Mouse (Mus musculus): ENCODE data around the gene Cyp2j8. TPM values are rescaled to one million over a fixed set of nuclear protein-coding genes. Genes with fewer than 3 reads are reported as not detected.
"Not testable (repeated sequence)": the region's sequence is repeated elsewhere in the genome, so short reads cannot be mapped to it uniquely, and the experiment has no call there.

Gene Cyp2j8
- polyA plus RNA-seq, 2 experiments: not detected

GRCm38 (mm10) chr4:96522256-96522655 lies 15.1 kb upstream of the Cyp2j8 start:
- Histone ChIP-seq H3K4me3 (ENCODE audit: insufficient read depth in 1 of 2, low read depth in 2 of 2, low read length in 2 of 2) (no peak overlapping the region), H3K9me3 (ENCODE audit: control insufficient read depth, low read length) (no peaks in the 10 kb centered on the region), H3K27me3 (ENCODE audit: control insufficient read depth, insufficient read depth, low read length) (no peaks in the 10 kb centered on the region), H3K4me2 (ENCODE audit: low read depth) (no peak overlapping the region), H3K4me1 (replicated peaks; ENCODE audit: control insufficient read depth in 2 of 2, insufficient read depth in 2 of 2, low read length in 1 of 2) (no peaks in the 10 kb centered on the region), H3K27ac (no peak overlapping the region), H3K36me3 (replicated peaks; ENCODE audit: control insufficient read depth, insufficient read depth, low read depth) (no peaks in the 10 kb centered on the region), H3K9ac (replicated peaks) (no peak overlapping the region)
- WGBS (ENCODE audit: insufficient replicate concordance): 56% methylated on average over 2 of the region's 2 CpGs
- ATAC-seq (ENCODE audit: insufficient read depth): no peak
- DNase-seq (ENCODE audit: low read depth in 3 of 3, low spot score in 3 of 3): no peak
- TF ChIP-seq EP300 (IDR thresholded peaks at IDR 0.05; ENCODE audit: low read depth): no peak
- TF ChIP-seq CTCF (IDR thresholded peaks at IDR 0.05; ENCODE audit: low read depth): no peak

- Histone ChIP-seq H3K9ac (replicated peaks) (no peak overlapping the region), H3K27me3 (ENCODE audit: control insufficient read depth, insufficient read depth, low read length) (no peaks in the 10 kb centered on the region), H3K27ac (no peak overlapping the region), H3K4me3 (ENCODE audit: insufficient read depth in 1 of 2, low read depth in 2 of 2, low read length in 2 of 2) (no peak overlapping the region), H3K9me3 (ENCODE audit: control insufficient read depth, low read length) (no peaks in the 10 kb centered on the region), H3K4me1 (replicated peaks; ENCODE audit: control insufficient read depth in 2 of 2, insufficient read depth in 2 of 2, low read length in 1 of 2) (no peaks in the 10 kb centered on the region), H3K36me3 (replicated peaks; ENCODE audit: control insufficient read depth, insufficient read depth, low read depth) (no peaks in the 10 kb centered on the region), H3K4me2 (ENCODE audit: low read depth) (no peak overlapping the region)
- no peak for TF ChIP-seq EP300 (IDR thresholded peaks at IDR 0.05; ENCODE audit: low read depth)
- TF ChIP-seq CTCF (IDR thresholded peaks at IDR 0.05; ENCODE audit: low read depth): no peak
- ATAC-seq (ENCODE audit: insufficient read depth) (no peak), DNase-seq (ENCODE audit: low read depth in 3 of 3, low spot score in 3 of 3) (no peak)
- WGBS (ENCODE audit: insufficient replicate concordance): 29% methylated on average over 3 of the region's 3 CpGs
Measured at GRCm38 (mm10) chr4:96510083-96510482, 2.9 kb upstream of the Cyp2j8 start.

DNA sequence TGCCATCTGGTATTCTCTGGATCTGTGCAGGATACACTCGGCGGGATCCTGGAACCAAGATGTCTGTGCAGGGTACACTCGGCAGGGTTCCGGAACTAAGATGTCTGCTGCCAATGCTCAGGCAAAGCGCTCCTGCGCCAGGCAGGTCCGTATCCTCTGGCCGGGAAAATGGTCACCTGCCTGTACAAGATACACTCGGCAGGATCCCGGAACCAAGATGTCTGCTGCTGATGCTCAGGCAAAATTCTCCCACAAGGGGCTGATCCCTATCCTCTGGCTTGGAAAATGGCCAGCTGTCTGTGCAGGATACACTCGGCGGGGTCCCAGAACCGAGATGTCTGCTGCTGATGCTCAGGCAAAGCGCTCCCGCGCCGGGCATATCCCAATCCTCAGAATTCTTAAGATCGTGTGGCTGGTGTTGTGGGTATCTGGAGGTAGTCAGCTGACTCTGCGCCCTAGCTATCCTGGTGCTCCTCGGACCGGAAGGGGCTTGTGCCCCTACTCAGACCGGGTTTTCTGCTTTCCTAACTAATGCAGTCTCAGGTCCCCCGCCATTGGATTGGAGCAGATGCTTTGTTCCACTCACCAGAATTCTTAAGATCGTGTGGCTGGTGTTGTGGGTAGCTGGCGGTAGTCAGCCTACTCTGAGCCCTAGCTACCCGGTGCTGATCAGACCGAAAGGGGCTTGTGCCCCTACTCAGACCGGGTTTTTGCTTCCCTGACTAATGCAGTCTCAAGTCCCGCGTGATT lies 43.7 kb downstream of the Cyp2j8 start:
- not testable (repeated sequence) for H3K9me3 ChIP-seq (ENCODE audit: control insufficient read depth, low read length); H3K4me3 ChIP-seq (ENCODE audit: insufficient read depth in 1 of 2, low read depth in 2 of 2, low read length in 2 of 2); H3K9ac ChIP-seq (replicated peaks); H3K36me3 ChIP-seq (replicated peaks; ENCODE audit: control insufficient read depth, insufficient read depth, low read depth); DNase-seq (ENCODE audit: low read depth in 3 of 3, low spot score in 3 of 3); H3K27me3 ChIP-seq (ENCODE audit: control insufficient read depth, insufficient read depth, low read length); ATAC-seq (ENCODE audit: insufficient read depth); H3K27ac ChIP-seq; H3K4me2 ChIP-seq (ENCODE audit: low read depth); H3K4me1 ChIP-seq (replicated peaks; ENCODE audit: control insufficient read depth in 2 of 2, insufficient read depth in 2 of 2, low read length in 1 of 2)
- WGBS (ENCODE audit: insufficient replicate concordance): 61% methylated on average over 30 of the region's 30 CpGs

Other genes with a start within 250 kb of the Cyp2j8 start
- gene Cyp2j11, start 158.7 kb downstream of the Cyp2j8 start, polyA plus RNA-seq (2012; rRNA removed): not detected in 2 replicates
- gene Cyp2j11, start 158.7 kb downstream of the Cyp2j8 start, polyA plus RNA-seq (2014; fragmentation: Nextera tagmentation; extraction: Ambion mirVana): not detected in 2 replicates
- 0.36 and 0.63 TPM in 2 replicates for gene Cyp2j6, start 46.3 kb upstream of the Cyp2j8 start, polyA plus RNA-seq (2012; rRNA removed)
- gene Cyp2j6, start 46.3 kb upstream of the Cyp2j8 start, polyA plus RNA-seq (2014; fragmentation: Nextera tagmentation; extraction: Ambion mirVana): 0.78 and 1.1 TPM in 2 replicates
- 0.09 TPM in 2 replicates for gene Cyp2j9, start 84.2 kb upstream of the Cyp2j8 start, polyA plus RNA-seq (2012; rRNA removed)
- 0.22 TPM in 1 of 2 replicates, not detected in the other for gene Cyp2j9, start 84.2 kb upstream of the Cyp2j8 start, polyA plus RNA-seq (2014; fragmentation: Nextera tagmentation; extraction: Ambion mirVana)
- 0.06 and 0.09 TPM in 2 replicates for gene Cyp2j5, start 156.8 kb upstream of the Cyp2j8 start, polyA plus RNA-seq (2012; rRNA removed)
- not detected in 2 replicates for gene Cyp2j5, start 156.8 kb upstream of the Cyp2j8 start, polyA plus RNA-seq (2014; fragmentation: Nextera tagmentation; extraction: Ambion mirVana)

Data from liver, embryonic 14.5 days (tissue).